Mouse (Mus musculus): ENCODE results near the gene Pdk2.

DNA sequence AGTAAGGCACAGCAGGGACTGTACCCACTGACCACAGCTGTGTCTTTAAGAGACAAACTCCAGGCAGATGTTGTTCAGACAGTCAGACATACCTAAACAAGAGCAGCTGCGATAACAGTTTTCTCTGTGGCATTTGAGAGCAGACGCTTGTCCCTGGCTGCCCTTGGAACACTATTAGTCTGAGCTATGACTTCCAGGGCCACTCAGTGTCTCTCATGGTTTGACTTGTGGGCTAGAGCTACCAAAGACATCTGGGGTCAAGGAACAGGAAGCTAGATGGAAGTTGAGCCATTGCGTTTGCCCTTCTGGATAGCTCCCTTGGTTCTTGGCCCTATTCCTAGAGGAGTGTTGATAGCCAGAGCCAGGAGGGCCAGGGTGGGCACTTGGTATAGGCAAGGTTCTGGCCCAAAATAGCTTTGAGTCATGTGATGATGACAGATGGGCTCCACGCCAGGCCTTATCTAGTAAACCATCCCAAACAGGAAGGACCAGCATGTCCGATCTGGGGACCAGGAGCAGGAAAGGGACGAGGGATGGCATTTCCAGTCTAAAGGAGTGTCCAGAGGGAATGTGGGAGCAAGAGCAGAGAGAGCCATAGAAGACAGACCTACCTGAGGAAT is 38.2 kb upstream of the Pdk2 start:
- TF ChIP-seq POLR2A (IDR thresholded peaks at IDR 0.05; ENCODE audit: low read depth, low read length), result no peak
- TF ChIP-seq CTCF (IDR thresholded peaks at IDR 0.05; ENCODE audit: borderline replicate concordance, insufficient read depth, low read length), result no peak
